Mouse (Mus musculus): ENCODE results near the gene Cacna2d2.
A peak's percentile ranks its signal among the peaks of the same experiment; 100 is the strongest.

Cacna2d2 gene

GRCm38 (mm10) chr9:107490625-107491024, 91.2 kb downstream of the Cacna2d2 start:
- DNase-seq (ENCODE audit: inconsistent age in 2 of 2, low spot score in 1 of 2): no peak

DNA sequence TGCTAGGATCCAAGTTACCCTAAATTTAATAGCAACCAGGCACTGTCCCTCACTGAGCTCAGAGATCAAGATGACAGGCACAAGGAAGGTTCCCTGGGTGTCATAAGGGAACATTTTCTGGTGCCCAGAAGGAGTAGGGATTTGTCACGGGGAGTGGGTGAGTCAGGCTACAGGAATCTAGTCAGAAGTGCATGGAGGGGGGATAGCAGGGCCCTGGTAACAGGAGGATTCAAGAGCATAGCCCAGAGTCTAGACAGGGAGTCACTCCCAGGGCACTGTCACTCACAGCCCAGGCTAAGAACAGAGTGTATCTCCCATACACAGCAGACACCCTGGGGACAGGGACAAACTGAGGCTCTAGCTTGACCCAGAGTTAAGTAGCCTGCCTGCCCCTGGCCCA, 94.1 kb downstream of the Cacna2d2 start:
- DNase-seq (ENCODE audit: inconsistent age in 2 of 2, low spot score in 1 of 2): no peak

DNA sequence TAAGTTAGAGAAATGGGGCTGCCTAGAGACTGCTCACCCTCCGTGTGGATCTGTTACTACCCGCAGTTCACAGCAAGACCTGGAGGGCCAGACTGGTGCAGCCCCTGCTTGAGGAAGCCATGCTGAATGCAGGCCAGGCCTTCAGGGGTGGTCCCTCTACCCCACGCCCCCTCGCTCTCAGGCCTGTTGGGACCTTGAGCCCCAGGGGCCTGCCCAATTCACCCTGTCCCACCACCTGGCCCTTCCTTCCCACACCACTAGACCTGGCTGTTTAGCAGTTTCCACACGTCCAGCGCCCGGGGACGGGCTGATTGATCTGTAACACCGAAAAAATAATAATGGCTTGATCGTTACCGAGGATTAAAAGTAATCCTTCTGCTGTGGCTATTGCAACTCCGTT, 94.8 kb downstream of the Cacna2d2 start:
- no peak for DNase-seq (ENCODE audit: inconsistent age in 2 of 2, low spot score in 1 of 2)

GRCm38 (mm10) chr9:107496359-107496758, 96.9 kb downstream of the Cacna2d2 start:
- no peak for DNase-seq (ENCODE audit: inconsistent age in 2 of 2, low spot score in 1 of 2)

DNA sequence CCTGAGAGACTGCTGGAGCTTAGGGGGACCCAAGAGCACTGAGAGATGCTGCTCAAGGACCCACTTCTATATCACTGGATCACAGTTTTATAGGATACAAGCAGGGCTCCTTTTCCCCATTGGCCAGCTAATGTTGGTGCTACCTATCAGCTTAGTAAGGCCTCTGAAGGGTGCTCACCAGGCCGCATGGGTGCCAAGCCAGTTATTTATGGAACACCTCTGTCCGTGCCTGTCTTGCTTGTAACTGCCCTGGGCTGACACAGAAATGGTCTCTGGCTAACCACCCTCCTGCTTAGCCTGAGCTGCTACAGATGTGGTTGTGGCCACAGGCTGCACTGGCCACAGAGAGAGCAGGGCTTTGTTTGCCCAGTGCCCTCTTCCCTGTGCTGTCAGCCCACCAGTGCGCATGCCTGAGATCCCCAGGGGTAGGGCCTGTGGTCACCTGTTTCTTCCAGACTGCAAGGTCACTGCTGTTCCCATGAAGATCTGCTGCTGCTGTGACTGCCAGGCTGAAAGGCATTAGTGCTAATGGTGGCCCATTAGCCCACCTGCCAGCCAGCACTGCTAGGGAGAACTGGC, 101.4 kb downstream of the Cacna2d2 start:
- no peak for DNase-seq (ENCODE audit: inconsistent age in 2 of 2, low spot score in 1 of 2)

DNA sequence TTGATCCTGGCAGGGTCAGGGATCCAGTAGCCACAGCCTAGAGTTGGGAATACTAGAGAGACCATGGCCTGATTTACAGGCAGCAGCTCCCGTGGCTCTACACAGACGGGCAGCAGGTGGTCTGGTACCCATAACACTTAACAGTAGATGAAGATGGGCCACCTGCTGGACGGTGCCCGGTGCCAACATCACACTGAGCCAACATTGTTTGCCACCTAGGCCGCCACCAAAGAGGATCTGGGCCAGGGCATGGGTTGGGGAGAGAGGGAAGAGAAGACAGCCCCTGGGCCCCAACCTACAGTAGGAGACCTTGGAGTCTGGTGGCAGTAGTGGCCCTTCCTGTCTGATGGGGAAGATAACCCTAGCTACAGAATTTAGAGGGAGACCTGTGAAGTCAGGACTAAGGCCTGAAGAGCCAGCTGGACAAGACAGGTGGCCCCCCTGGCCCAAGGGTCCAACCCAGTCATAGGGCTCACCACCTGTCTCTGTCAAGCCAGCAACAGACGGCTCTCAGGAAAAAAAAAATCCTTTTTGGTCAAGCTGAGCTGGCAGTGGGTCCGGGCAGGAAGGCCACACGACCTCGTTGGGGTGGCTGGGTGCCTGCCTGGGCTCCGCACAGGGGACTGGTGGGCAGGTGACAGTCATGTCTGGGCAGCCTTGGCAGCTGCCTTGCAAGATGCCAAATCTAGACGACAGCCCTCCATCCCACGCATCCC, 102.9 kb downstream of the Cacna2d2 start:
- no peak for DNase-seq (ENCODE audit: inconsistent age in 2 of 2, low spot score in 1 of 2)

DNA sequence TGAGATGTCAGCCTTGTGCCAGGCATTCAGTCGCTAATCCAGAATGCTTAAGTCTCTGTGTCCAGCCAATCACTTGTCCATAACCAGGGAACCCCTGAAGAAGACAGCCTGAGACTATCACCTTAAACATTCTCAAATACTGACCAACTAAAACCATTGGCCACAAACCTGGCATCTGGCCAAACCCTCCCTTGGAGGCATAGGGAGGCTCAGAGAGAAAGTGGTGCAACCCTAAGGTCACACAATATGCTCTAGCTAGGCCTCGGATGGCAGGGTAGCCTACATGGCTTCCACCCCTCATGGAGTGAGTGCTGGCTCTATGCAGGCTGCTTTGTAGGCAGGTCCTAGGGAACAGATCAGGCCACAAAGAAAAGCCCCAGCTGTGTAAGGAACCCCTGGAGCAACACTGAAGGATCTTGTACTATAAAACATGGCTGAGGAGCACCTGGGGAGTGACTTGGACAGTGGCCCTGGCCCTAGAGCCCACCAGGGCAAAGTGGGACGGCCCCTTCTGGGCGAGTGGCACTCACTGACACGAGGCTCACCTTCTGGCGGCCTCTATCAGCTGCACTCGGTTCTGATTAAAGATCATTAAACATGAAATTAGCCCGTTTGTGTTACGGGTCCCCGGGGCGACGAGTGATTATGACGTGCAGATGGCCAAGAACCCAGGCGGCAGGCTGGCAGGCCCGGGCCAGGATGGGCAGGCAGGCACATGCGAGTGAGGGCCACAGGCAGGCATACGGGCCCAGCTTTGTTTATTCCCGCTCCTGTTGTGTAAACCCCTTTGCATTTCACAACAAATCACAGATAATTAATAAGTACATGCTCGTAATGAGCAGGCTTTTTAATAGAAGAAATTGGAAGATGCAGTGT, 105.5 kb downstream of the Cacna2d2 start:
- DNase-seq (ENCODE audit: inconsistent age in 2 of 2, low spot score in 1 of 2): no peak

- DNase-seq (ENCODE audit: inconsistent age in 2 of 2, low spot score in 1 of 2): no peak
Observed at GRCm38 (mm10) chr9:107508266-107508665, 108.9 kb downstream of the Cacna2d2 start.

DNA sequence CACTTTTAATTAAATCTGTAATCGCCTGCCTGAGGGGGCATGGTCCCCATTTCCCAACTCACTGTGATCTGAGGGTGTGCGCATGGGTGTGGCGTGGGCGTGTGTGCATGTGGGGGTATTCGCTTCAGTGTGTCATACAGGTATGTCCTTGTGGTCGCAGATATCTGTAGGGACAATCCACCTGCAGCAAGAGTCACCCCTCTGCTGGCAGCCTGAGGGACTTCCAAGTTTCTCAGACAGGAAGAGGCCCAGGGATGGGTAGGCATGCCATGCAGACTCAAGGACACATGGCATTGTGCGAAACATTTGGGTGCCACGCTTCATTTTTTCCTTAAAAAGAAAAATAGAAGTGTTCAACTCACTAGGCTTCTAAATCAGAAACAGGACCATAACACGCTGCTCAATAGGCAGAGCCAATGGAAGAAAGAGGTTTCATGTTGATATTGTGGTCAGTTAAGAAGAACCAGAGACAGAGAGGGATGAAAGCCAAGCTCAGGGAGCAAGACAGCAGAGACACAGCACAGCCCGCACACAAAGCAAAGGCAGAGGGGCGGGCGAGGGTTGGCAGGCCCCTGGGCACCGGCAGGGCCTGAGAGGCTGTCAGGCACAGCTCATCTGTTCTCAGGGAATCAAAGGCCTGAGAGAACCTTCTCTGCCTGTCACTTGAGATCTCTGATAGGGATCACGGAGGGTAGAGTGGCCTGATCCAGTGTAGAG, 111.1 kb downstream of the Cacna2d2 start:
- DNase-seq (ENCODE audit: inconsistent age in 2 of 2, low spot score in 1 of 2): no peak

DNA sequence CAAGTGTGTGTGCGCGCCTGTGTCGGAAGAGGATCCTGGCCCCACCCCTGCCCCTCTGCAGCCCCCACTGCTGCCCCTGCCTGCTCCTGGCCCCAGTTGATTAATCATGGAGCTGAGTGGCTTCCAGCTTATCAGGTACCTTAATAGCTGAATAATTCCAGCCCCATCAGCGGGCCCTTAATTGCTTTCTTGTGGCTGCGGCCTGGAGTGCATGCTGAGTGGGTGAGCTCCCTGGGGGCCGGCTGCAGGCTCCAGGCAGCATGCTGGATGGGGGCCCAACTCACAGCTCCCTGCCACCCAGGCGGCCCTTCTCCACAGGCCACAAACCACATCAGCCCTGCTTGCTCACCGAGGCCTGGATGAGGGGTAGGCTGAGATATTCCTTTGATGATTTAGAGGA, 112.0 kb downstream of the Cacna2d2 start:
- DNase-seq (ENCODE audit: inconsistent age in 2 of 2, low spot score in 1 of 2): peak; percentile 31 to 43

DNA sequence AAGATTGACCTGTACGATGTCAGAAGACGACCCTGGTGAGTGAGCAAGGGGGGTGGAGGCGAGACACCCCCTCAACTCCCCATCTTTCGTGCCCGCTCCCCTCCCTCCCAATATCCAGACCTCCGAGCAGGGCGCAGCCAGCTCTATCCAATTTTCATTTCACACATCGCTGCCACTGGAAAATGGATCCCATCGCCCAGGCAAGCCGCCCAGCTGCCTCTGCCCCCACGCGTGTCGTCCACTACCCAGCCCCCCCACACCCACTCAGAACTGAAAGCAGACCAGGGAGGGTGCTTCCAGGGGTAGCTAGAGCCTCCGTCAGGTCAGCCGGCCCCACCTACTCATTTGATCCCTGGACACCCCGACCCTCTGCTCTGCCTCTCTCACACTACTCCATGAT, 112.9 kb downstream of the Cacna2d2 start:
- no peak for DNase-seq (ENCODE audit: inconsistent age in 2 of 2, low spot score in 1 of 2)

- peak; percentile 79 to 94 for DNase-seq (ENCODE audit: inconsistent age in 2 of 2, low spot score in 1 of 2)
Observed at GRCm38 (mm10) chr9:107514303-107514955, 115.0 kb downstream of the Cacna2d2 start.

- DNase-seq (ENCODE audit: inconsistent age in 2 of 2, low spot score in 1 of 2): no peak
Observed at GRCm38 (mm10) chr9:107520331-107520730, 120.9 kb downstream of the Cacna2d2 start.

GRCm38 (mm10) chr9:107521190-107521589, 121.8 kb downstream of the Cacna2d2 start:
- no peak for DNase-seq (ENCODE audit: inconsistent age in 2 of 2, low spot score in 1 of 2)

DNA sequence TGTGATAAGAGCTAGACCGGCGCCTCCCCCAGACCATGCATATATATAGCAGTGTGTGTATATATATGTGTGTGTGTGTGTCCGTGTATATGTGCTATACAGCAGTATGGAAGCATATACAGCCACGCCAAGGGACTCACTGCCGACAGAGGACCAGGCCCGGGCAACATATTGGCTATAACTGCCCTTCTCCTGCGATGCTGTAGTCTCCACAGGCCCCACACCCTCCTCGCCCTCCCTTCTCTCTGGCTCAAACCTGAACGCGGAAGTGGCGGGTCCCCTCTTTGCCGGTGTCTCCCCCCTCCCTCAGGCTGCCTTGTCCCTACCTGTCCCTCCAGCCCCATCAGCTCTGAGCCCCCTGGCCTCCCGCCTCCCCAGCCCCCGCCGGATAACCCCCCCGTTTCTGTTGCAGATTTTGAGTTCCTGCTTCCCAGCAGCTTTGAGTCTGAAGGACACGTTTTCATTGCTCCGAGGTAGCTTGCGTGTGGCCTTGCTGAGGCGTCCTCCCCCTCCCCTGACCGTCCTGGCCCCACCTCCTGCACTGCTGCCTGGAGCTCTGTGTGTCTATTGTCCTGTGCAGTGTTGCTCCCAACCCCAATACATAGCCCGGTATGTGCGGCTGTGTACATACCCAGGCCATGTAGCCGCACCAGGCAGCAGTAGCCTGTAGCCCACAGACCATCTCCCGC, 122.4 kb downstream of the Cacna2d2 start:
- DNase-seq (ENCODE audit: inconsistent age in 2 of 2, low spot score in 1 of 2): peak; percentile 48 to 80

GRCm38 (mm10) chr9:107522400-107522711, 122.9 kb downstream of the Cacna2d2 start:
- DNase-seq (ENCODE audit: inconsistent age in 2 of 2, low spot score in 1 of 2): no peak

GRCm38 (mm10) chr9:107526198-107527026, 127.0 kb downstream of the Cacna2d2 start:
- peak; percentile 81 to 91 for DNase-seq (ENCODE audit: inconsistent age in 2 of 2, low spot score in 1 of 2)

DNA sequence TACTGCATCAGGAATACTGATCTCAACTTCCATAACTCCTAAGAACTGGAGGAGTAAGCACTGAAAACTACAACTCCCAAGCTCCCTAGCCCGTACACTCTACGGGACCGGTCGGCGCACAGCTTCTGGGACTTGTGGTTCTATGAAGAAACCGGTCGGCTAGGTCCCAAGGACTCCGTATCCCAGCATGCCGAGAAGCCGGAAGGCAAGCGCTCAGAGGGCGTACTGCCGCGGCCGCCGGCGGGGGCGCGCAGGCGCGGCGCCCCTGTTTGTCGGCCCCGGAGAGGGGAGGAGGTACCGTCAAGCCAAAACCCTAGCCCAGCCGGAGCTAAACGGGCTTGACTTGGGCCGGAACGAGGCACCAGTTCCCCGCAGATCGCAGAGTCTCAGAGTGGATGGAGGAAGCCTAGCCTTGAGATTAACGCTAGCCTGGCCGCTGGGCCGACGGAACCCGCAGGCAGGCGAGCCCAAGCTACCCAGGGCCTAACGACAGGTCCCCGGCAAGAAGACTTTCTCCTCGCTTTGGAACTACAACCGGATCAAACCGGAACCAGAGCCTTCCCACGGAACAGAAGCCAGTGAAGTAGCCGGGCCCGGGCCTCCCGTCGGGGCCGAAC, 134.5 kb downstream of the Cacna2d2 start, which contains the start of gene Tmem115:
Gene Tmem115, plus strand, starts transcription at position 155 of the 617 bp plus-strand sequence.
- peak; percentile 96 to 97 for DNase-seq (ENCODE audit: inconsistent age in 2 of 2, low spot score in 1 of 2)

Measured in adrenal gland, adult (tissue).